Mouse (Mus musculus): ENCODE data around the gene Rilp. TPM values are rescaled to one million over a fixed set of nuclear protein-coding genes. Genes with fewer than 3 reads are reported as not detected.
A peak's percentile ranks its signal among the peaks of the same experiment; 100 is the strongest.

The Rilp gene
- total and polyA plus RNA-seq, 3 experiments: 0.19 to 0.65 TPM; not detected in 1

DNA sequence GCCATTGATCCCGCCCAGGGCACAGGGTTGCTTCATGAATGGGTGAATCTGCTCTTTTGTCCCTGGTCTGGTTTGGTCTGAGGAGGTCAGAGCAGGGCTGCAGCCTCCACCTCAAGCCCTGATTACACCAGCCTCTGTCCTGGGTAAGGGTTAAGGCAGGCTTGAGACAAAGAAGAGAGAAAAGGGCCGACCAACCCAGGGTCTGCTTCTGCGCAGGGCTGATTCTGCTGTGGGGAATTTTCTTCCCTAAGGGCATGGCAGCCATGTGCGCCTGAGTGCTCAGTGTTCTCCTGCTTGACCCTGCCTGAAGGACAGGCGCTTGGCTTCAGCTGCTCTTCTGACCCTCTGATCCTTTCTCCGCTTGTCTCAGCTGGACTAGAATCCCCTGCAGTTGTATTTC is 47.2 kb downstream of the Rilp start:
- TF ChIP-seq POLR2AphosphoS2 (IDR thresholded peaks at IDR 0.05; ENCODE audit: low read length) (no peak), BHLHE40 (IDR thresholded peaks at IDR 0.05; ENCODE audit: borderline replicate concordance, low read depth, low read length) (no peak), USF2 (IDR thresholded peaks at IDR 0.05; ENCODE audit: borderline replicate concordance in 1 of 2, insufficient read depth in 1 of 2, low read depth in 1 of 2, low read length in 2 of 2) (no peak), CTCF (IDR thresholded peaks at IDR 0.05 in 2 of 3, conservative IDR thresholded peaks at IDR 0.05 in 1 of 3; ENCODE audit: control insufficient read depth in 1 of 3, insufficient read depth in 1 of 3, low read depth in 2 of 3, low read length in 3 of 3, poor library complexity in 1 of 3, severe bottlenecking in 1 of 3) (no peak), ZNF384 (IDR thresholded peaks at IDR 0.05; ENCODE audit: low read depth, low read length) (no peak), MYB (IDR thresholded peaks at IDR 0.05; ENCODE audit: low read depth, low read length) (no peak)
- Histone ChIP-seq H3K4me3 (ENCODE audit: control insufficient read depth in 1 of 2, insufficient read depth in 1 of 2, low read depth in 2 of 2, low read length in 2 of 2) (no peak overlapping the region), H3K27me3 (ENCODE audit: control insufficient read depth in 1 of 2, insufficient read depth in 2 of 2, low read length in 2 of 2) (no peaks in the 10 kb centered on the region), H3K79me2 (ENCODE audit: control insufficient read depth, insufficient read depth, low read length, poor library complexity) (no peaks in the 10 kb centered on the region), H3K27ac (ENCODE audit: control insufficient read depth, low read depth, low read length) (no peak overlapping the region), H3K36me3 (ENCODE audit: control insufficient read depth in 1 of 2, insufficient read depth in 2 of 2, low read length in 2 of 2) (no peaks in the 10 kb centered on the region), H3K9me3 (replicated peaks; ENCODE audit: insufficient read depth, low read length) (no peaks in the 10 kb centered on the region), H3K9ac (ENCODE audit: control insufficient read depth, low read depth, low read length, poor library complexity, severe bottlenecking) (no peak overlapping the region), H3K4me1 (ENCODE audit: control insufficient read depth in 1 of 2, insufficient read depth in 2 of 2, low read length in 2 of 2) (no peaks in the 10 kb centered on the region)
- DNase-seq (ENCODE audit: low read depth, low spot score): no peak

DNA sequence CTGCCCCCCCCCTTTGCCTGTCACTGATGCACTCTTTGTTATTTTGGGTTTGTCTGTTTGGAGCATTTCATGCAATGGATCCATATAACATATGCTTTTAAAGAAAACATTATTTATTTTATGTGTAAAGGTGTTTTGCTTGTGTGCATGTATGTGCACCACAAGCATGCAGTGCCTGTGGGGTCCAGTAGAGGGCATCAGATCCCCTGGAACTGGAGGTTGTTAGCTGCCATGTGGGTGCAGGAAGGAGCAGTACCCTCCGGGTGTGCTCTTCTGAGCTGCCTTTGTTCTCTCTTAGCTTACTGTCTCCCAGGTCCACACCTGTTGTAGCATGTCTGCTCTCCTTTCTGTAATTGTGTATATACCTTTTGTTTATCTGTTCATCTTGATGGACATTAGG is 48.2 kb downstream of the Rilp start:
- TF ChIP-seq SMC3 (IDR thresholded peaks at IDR 0.05; ENCODE audit: low read depth, low read length) (peak; percentile 11; the same call in 1 of the 2 replicates), ELF1 (IDR thresholded peaks at IDR 0.05; ENCODE audit: low read depth, low read length) (no peak), RAD21 (IDR thresholded peaks at IDR 0.05; ENCODE audit: low read depth, low read length) (peak; percentile 21), CTCF (IDR thresholded peaks at IDR 0.05 in 2 of 3, conservative IDR thresholded peaks at IDR 0.05 in 1 of 3; ENCODE audit: control insufficient read depth in 1 of 3, insufficient read depth in 1 of 3, low read depth in 2 of 3, low read length in 3 of 3, poor library complexity in 1 of 3, severe bottlenecking in 1 of 3) (peak; percentile 51 to 62 (median 56))
- Histone ChIP-seq H3K4me3 (ENCODE audit: control insufficient read depth in 1 of 2, insufficient read depth in 1 of 2, low read depth in 2 of 2, low read length in 2 of 2) (no peak overlapping the region), H3K27ac (ENCODE audit: control insufficient read depth, low read depth, low read length) (no peak overlapping the region), H3K36me3 (ENCODE audit: control insufficient read depth in 1 of 2, insufficient read depth in 2 of 2, low read length in 2 of 2) (no peaks in the 10 kb centered on the region), H3K4me1 (ENCODE audit: control insufficient read depth in 1 of 2, insufficient read depth in 2 of 2, low read length in 2 of 2) (no peaks in the 10 kb centered on the region), H3K9ac (ENCODE audit: control insufficient read depth, low read depth, low read length, poor library complexity, severe bottlenecking) (no peak overlapping the region), H3K9me3 (replicated peaks; ENCODE audit: insufficient read depth, low read length) (no peaks in the 10 kb centered on the region), H3K27me3 (ENCODE audit: control insufficient read depth in 1 of 2, insufficient read depth in 2 of 2, low read length in 2 of 2) (no peaks in the 10 kb centered on the region), H3K79me2 (ENCODE audit: control insufficient read depth, insufficient read depth, low read length, poor library complexity) (no peaks in the 10 kb centered on the region)
- DNase-seq (ENCODE audit: low read depth, low spot score): peak; percentile 56

DNA sequence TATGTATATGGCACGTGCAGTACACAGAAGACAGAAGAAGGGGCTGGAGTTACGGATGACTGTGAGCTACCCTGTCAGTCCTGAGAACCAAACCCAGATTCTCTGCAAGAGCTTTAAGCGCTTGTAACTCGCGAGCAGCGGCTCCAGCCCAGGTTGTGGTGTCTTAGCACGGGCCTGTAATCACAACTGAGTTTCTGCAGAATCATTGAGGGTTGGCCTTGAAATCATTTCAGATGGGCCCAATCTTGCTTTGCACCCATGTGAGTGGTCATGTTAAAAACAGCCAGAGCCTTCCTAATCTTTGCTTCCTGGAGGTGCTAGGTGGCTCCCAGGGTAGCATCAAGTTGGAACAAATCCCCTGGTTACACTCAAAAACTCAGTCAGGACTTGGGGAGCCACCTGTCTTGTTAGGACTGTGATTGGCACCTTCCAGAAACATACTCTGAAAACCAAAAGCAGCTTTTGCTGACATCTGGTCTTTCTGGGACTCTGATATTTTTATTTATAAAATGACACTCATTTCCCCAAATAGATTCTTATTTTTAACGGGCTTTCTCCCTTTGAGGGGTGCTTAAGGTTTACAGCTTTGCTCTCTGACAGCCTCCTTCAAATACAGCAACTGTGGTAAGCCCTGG is 50.1 kb downstream of the Rilp start:
- Histone ChIP-seq H3K4me3 (ENCODE audit: control insufficient read depth in 1 of 2, insufficient read depth in 1 of 2, low read depth in 2 of 2, low read length in 2 of 2) (no peak overlapping the region), H3K4me1 (ENCODE audit: control insufficient read depth in 1 of 2, insufficient read depth in 2 of 2, low read length in 2 of 2) (no peaks in the 10 kb centered on the region), H3K9ac (ENCODE audit: control insufficient read depth, low read depth, low read length, poor library complexity, severe bottlenecking) (no peak overlapping the region), H3K36me3 (ENCODE audit: control insufficient read depth in 1 of 2, insufficient read depth in 2 of 2, low read length in 2 of 2) (no peaks in the 10 kb centered on the region), H3K27ac (ENCODE audit: control insufficient read depth, low read depth, low read length) (no peak overlapping the region), H3K27me3 (ENCODE audit: control insufficient read depth in 1 of 2, insufficient read depth in 2 of 2, low read length in 2 of 2) (no peaks in the 10 kb centered on the region), H3K79me2 (ENCODE audit: control insufficient read depth, insufficient read depth, low read length, poor library complexity) (no peaks in the 10 kb centered on the region), H3K9me3 (replicated peaks; ENCODE audit: insufficient read depth, low read length) (no peaks in the 10 kb centered on the region)
- TF ChIP-seq BHLHE40 (IDR thresholded peaks at IDR 0.05; ENCODE audit: borderline replicate concordance, low read depth, low read length): no peak
- no peak for TF ChIP-seq TAL1 (IDR thresholded peaks at IDR 0.05; ENCODE audit: low read length)
- no peak for DNase-seq (ENCODE audit: low read depth, low spot score)

All from MEL (cell line).